Mouse (Mus musculus): ENCODE data around the gene Kdelr3.

GRCm38 (mm10) chr15:79470583-79470982 is 45.6 kb upstream of the Kdelr3 start:
- TF ChIP-seq POLR2A (IDR thresholded peaks at IDR 0.05; ENCODE audit: insufficient read depth, low read depth, low read length) (no peak), CTCF (IDR thresholded peaks at IDR 0.05; ENCODE audit: insufficient read depth, low read depth, low read length) (no peak)
